Mouse (Mus musculus) thymus, postnatal 25 days (tissue): ENCODE results near the gene Gm7145.
"Not testable (repeated sequence)": the region's sequence is repeated elsewhere in the genome, so short reads cannot be mapped to it uniquely, and the experiment has no call there.

ENCODE experiments used
- DNase-seq: peaks from one replicate; pipeline ENCODE4 v3.0.0; 2022

Gm7145 gene

DNA sequence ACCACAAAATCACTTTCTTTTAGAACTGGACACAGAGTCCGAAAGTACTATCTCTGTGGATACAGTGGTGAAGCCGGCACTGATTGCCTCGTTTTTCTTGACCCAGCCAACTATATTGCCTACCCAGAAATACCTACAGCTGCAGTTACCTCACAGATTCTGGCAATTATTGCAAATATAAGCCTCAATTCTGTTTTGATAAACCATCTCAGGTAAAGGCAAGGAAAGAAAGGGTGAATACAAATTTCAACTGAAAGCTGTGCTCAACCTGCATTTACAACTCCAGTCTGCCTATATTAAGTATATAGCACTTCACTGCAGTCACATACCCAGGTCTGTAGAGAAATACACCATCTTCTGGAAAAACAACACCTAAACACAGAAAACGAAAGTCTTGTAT lies at the start of gene Gm7145:
Gm7145 (plus strand) TSS at position 301 of the 400 bp plus-strand sequence.
- no peak for DNase-seq

DNA sequence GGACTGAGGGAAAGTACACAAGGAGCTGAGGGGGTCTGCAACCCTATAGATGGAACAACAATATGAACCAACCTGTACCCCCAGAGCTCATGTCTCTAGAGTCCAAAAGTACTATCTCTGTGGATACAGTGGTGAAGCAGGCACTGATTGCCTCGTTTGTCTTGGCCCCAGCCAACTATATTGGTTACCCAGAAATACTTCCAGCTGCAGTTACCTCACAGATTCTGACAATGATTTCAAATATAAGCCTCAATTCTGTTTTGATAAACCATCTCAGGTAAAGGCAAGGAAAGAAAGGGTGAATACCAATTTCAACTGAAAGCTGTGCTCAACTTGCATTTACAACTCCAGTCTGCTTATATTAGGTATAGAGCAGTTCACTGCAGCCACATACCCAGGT lies 38.0 kb upstream of the Gm7145 start, which contains the start of gene Gm28168:
Gm28168 (plus strand) TSS at position 301 of the 400 bp plus-strand sequence.
- DNase-seq: not testable (repeated sequence)

DNA sequence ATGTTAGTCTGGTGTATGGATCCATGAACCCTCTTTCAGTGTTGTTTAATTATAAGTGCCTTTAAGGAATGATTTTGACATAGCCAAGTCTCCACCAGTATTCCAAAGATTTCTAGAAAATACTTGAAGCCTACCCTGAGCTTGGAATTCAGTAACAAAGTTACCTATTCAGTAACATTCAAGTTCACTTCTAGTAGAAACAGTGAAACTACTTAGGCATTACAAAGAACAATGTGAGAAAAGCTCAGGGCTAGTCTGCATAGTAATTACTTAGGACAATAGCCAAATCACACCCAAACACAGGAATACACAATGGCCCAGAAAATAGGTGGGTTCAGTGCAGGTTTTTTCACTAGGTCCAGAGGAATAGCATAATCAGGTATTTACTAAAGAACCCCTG lies 38.1 kb downstream of the Gm7145 start:
- DNase-seq: not testable (repeated sequence)

DNA sequence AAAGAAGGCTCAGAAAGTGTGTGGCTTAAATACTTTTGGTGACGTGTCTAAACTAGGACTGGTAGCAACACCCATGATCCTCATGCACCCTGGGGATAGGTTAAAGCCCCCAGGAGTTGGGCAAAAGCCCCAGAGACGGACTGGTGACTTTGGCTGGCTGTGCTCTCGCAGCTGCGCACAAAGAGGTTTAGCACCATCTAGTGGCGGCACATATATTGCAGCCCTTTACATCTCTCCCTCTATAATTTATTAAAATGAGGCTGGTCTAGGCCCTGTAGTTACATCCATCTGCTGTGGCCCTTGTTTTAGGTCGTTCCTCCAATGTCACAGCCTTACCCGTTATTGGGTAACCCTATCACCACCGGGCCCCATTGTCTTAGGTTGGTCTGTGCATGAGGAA lies 47.0 kb downstream of the Gm7145 start:
- not testable (repeated sequence) for DNase-seq
